Mouse (Mus musculus) megakaryocyte, embryonic 14.5 days (primary cell): ENCODE measurements at regions not wholly inside any gene's neighbourhood (a gene's known extent, or its start where the extent isn't known, plus 50 kb on each side); places are given as distances from the start of the nearest gene placed in this dataset.

Source experiments
- FLI1 ChIP-seq: IDR thresholded peaks from 2 replicates; pipeline ENCODE4 v1.6.1; 2012; ENCODE audit warnings: low read length, inconsistent platforms, mixed read lengths
- GATA1 ChIP-seq: IDR thresholded peaks from 3 replicates; pipeline ENCODE4 v1.6.1; 2012; ENCODE audit warnings: mixed read lengths, low read length, inconsistent platforms, borderline replicate concordance

DNA sequence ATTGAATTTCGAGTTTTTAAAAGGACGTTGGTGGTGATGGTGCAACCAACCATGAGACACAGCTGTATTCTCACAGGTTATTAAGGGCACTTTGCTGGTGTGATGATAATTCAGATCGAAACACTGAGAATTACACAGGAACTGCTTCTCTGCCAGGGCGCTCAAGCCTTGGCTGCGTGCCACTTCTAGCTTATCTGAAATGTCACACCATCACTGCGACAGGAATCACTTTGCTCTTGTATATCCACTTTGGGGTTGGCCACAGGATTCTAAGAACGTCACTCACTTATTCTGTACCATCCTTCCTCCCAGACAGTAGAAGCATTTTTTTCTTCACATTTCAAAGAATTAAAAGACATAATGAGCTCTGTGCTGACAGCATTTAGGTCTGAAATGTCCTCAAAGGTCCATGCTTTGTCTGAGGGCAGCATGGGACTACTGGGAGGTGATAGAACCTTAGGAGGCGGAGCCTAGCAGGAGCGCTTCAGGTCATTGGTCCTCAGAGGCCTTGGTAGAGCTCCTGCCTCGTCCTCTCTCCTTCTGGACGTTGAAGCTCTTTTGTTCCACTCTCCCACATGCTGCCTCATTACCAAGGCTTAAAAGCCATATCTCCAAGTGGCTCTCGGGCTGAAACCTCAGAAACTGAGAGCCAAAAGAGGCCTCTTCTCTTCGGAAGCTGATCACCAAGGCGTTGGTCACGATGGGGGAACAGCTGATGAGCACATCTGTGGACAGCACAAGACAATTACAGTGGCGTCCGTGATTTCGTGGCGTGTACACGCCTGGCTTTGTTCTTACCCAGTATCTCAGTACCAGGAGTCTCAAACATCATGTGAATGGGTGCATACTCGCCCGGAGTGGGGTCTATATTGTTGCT, 167.7 kb downstream of the Enc1 start:
- TF ChIP-seq GATA1 = no peak
- no peak for TF ChIP-seq FLI1
